Mouse (Mus musculus) stomach, postnatal 0 days (tissue): ENCODE measurements around the gene Cep95.

ENCODE experiments used
- CTCF ChIP-seq: IDR thresholded peaks from 2 replicates; pipeline ENCODE4 v1.5.1; 2016; ENCODE audit warnings: antibody characterized with exemption, low read depth, mild to moderate bottlenecking, moderate library complexity
- EP300 ChIP-seq: optimal IDR thresholded peaks from 2 replicates; pipeline ENCODE3; 2016; ENCODE audit warnings: antibody characterized with exemption

DNA sequence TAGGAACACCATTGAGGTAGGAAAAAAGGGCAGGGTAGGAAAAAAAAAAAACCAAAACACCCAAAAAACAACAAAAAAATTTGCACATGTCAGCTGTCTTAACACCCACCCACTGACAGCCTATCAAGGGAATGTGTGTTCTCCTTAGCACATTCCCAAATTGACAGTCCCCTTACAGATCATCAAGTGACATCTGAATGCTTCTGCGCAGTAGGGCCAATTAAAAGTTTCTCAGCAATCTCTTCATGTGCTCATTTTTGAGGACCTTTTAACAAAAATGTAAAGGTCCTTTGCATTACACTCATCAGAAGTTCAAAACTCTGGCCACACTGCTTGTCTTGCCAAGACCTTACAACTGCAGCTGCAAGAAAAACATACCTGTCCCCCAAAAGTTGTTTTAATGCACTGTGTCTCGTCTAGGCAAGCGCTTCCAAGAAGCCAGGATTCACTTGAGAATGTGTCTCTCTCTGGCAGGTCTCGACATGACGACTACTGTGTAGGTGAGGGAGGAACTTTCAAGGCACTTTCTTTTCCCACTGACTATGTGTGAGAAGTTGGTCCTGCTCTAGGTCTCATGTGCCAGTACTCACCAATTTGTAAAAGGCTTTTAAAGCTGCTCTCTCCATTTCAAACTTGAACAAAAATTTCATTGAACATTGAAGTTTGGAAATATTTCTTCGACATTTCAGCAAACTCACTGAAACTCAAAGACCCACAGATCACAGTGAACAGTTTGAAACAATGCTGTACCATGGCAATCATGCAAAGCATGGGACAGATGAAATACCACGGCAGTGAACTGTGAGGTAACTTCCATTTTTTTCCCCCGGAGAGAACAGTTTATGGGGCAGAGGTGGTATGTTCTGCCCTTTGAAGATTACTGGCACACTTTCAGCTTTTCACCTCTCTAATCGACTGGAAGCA is 5.9 kb upstream of the Cep95 start:
- no peak for TF ChIP-seq CTCF
- TF ChIP-seq EP300: no peak
